10 mouse cellular contexts compared by ENCODE assay signal in genomic region chr11:103026901-103027300, GRCm38 (mm10). TPM values are rescaled to one million over a fixed set of nuclear protein-coding genes. Genes with fewer than 3 reads are reported as not detected.
A peak's percentile ranks its signal among the peaks of the same experiment; 100 is the strongest.
DNase-seq lines count a peak whose midpoint lies in the region; ATAC-seq and TF ChIP-seq lines count a peak whose summit lies in the region.
"Had no signal": no experiment of that assay in that cellular context is flagged by ENCODE, and none has a peak within 500 bp of the region (broad histone marks: within the 10 kb centered on the region; RNA-seq: fewer than 3 reads in every experiment).

No protein-coding gene starts in this region.

- peak overlapping the region; percentile 69; the same call in 1 of the 2 replicates for H3K9ac ChIP-seq in kidney, embryonic 15.5 days
- peak overlapping the region; percentile 90 for H3K9ac ChIP-seq in MEL (ENCODE audit: control insufficient read depth, low read depth, low read length, poor library complexity, severe bottlenecking)
- peak overlapping the region; percentile 65; the same call in 1 of the 2 replicates for H3K9ac ChIP-seq in forebrain, embryonic 12.5 days
- H3K9ac ChIP-seq in liver, embryonic 15.5 days: peak overlapping the region; percentile 73

- no peak for TF ChIP-seq RAD21 in MEL (IDR thresholded peaks at IDR 0.05; ENCODE audit: low read depth, low read length)

- H3K27me3 ChIP-seq in kidney, embryonic 15.5 days: no peaks in the 10 kb centered on the region
- no peaks in the 10 kb centered on the region for H3K27me3 ChIP-seq in MEL (ENCODE audit: control insufficient read depth in 1 of 2, insufficient read depth in 2 of 2, low read length in 2 of 2)
- H3K27me3 ChIP-seq in forebrain, embryonic 12.5 days: no peaks in the 10 kb centered on the region
- H3K27me3 ChIP-seq in liver, embryonic 15.5 days: no peaks in the 10 kb centered on the region

- WGBS in kidney, embryonic 15.5 days: 85% methylated on average over 3 of the region's 3 CpGs
- 89% methylated on average over 3 of the region's 3 CpGs for WGBS in forebrain, embryonic 12.5 days
- WGBS in liver, embryonic 15.5 days (ENCODE audit: insufficient replicate concordance): 66% methylated on average over 3 of the region's 3 CpGs

- TF ChIP-seq CTCF in MEL (IDR thresholded peaks at IDR 0.05 in 2 of 3, conservative IDR thresholded peaks at IDR 0.05 in 1 of 3; ENCODE audit: control insufficient read depth in 1 of 3, insufficient read depth in 1 of 3, low read depth in 2 of 3, low read length in 3 of 3, poor library complexity in 1 of 3, severe bottlenecking in 1 of 3): no peak

- peaks cover 41% of the 10 kb centered on the region for H3K79me2 ChIP-seq in MEL (ENCODE audit: control insufficient read depth, insufficient read depth, low read length, poor library complexity)

- H3K4me3 ChIP-seq in kidney, embryonic 15.5 days (replicated peaks): peak overlapping the region; percentile 87
- H3K4me3 ChIP-seq in MEL (ENCODE audit: control insufficient read depth in 1 of 2, insufficient read depth in 1 of 2, low read depth in 2 of 2, low read length in 2 of 2): peak overlapping the region; percentile 77 to 88
- H3K4me3 ChIP-seq in forebrain, embryonic 12.5 days (replicated peaks): no peak overlapping the region
- H3K4me3 ChIP-seq in liver, embryonic 15.5 days (replicated peaks): peak overlapping the region; percentile 72

- peak overlapping the region; percentile 88; the same call in 1 of the 2 replicates for H3K27ac ChIP-seq in kidney, embryonic 15.5 days
- peak overlapping the region; percentile 89 for H3K27ac ChIP-seq in MEL (ENCODE audit: control insufficient read depth, low read depth, low read length)
- H3K27ac ChIP-seq in forebrain, embryonic 12.5 days: 0 out of 2 replicates have a peak overlapping the region, but pooled peaks have one; percentile 19
- H3K27ac ChIP-seq in liver, embryonic 15.5 days (replicated peaks): peak overlapping the region; percentile 92

- peaks cover 30% of the 10 kb centered on the region for H3K36me3 ChIP-seq in kidney, embryonic 15.5 days
- H3K36me3 ChIP-seq in MEL (ENCODE audit: control insufficient read depth in 1 of 2, insufficient read depth in 2 of 2, low read length in 2 of 2): peaks cover 1 to 31% of the 10 kb centered on the region in 2 experiments; a peak in 3 of 4 replicates
- peaks cover 12% of the 10 kb centered on the region for H3K36me3 ChIP-seq in forebrain, embryonic 12.5 days (replicated peaks)
- H3K36me3 ChIP-seq in liver, embryonic 15.5 days (replicated peaks): peaks cover 38% of the 10 kb centered on the region

- H3K4me2 ChIP-seq in kidney, embryonic 15.5 days: peak overlapping the region; percentile 74
- H3K4me2 ChIP-seq in forebrain, embryonic 12.5 days: no peak overlapping the region
- H3K4me2 ChIP-seq in liver, embryonic 15.5 days: peak overlapping the region; percentile 75

- no peak for TF ChIP-seq POLR2A in MEL (IDR thresholded peaks at IDR 0.05; ENCODE audit: control insufficient read depth in 1 of 2, insufficient read depth in 1 of 2, low read depth in 1 of 2, low read length in 2 of 2, poor library complexity in 1 of 2)

- H3K4me1 ChIP-seq in kidney, embryonic 15.5 days: peaks cover 32% of the 10 kb centered on the region
- H3K4me1 ChIP-seq in MEL (ENCODE audit: control insufficient read depth in 1 of 2, insufficient read depth in 2 of 2, low read length in 2 of 2): peaks cover 0 to 14% of the 10 kb centered on the region in 2 experiments; a peak in 2 of 4 replicates
- peaks cover 30% of the 10 kb centered on the region for H3K4me1 ChIP-seq in forebrain, embryonic 12.5 days
- peaks cover 38% of the 10 kb centered on the region for H3K4me1 ChIP-seq in liver, embryonic 15.5 days (replicated peaks)

- no peak for DNase-seq in kidney, adult 8-10 months
- DNase-seq in MEL (ENCODE audit: low read depth, low spot score): no peak
- no peak for DNase-seq in urinary bladder, postnatal 4 days (ENCODE audit: low spot score in 2 of 2)
- DNase-seq in cerebellum, adult 11-12 months: no peak
- no peak for DNase-seq in lung, postnatal 4 days
- DNase-seq: layer of hippocampus, adult 9-11 months; right cerebral cortex, postnatal 25 days had no signal

- TF ChIP-seq EP300 in MEL (IDR thresholded peaks at IDR 0.05; ENCODE audit: low read depth in 1 of 2, low read length in 2 of 2): no peak

- no peaks in the 10 kb centered on the region for H3K9me3 ChIP-seq in kidney, embryonic 15.5 days (replicated peaks)
- H3K9me3 ChIP-seq in MEL (replicated peaks; ENCODE audit: insufficient read depth, low read length): no peaks in the 10 kb centered on the region
- no peaks in the 10 kb centered on the region for H3K9me3 ChIP-seq in forebrain, embryonic 12.5 days
- no peaks in the 10 kb centered on the region for H3K9me3 ChIP-seq in liver, embryonic 15.5 days (replicated peaks)

- no peak for ATAC-seq in kidney, embryonic 15.5 days (replicated peaks; ENCODE audit: low FRiP score)
- ATAC-seq in forebrain, embryonic 12.5 days (ENCODE audit: low FRiP score): no peak
- ATAC-seq in liver, embryonic 15.5 days (ENCODE audit: insufficient read depth): no peak

TF ChIP-seq in MEL, 35 proteins besides CTCF, POLR2A, EP300 and RAD21:
- TF ChIP-seq MAFK (IDR thresholded peaks at IDR 0.05; ENCODE audit: borderline replicate concordance, low read depth, low read length): no peak
- no peak for TF ChIP-seq HCFC1 (IDR thresholded peaks at IDR 0.05; ENCODE audit: low read depth, low read length)
- no peak for TF ChIP-seq USF2 (IDR thresholded peaks at IDR 0.05; ENCODE audit: borderline replicate concordance in 1 of 2, insufficient read depth in 1 of 2, low read depth in 1 of 2, low read length in 2 of 2)
- TF ChIP-seq TCF12 (IDR thresholded peaks at IDR 0.05; ENCODE audit: low read depth, low read length): no peak
- no peak for TF ChIP-seq CHD2 (IDR thresholded peaks at IDR 0.05; ENCODE audit: low read length)
- TF ChIP-seq GATA1 (IDR thresholded peaks at IDR 0.05; ENCODE audit: low read depth, low read length): no peak
- TF ChIP-seq MYB (IDR thresholded peaks at IDR 0.05; ENCODE audit: low read depth, low read length): no peak
- no peak for TF ChIP-seq E2F4 (IDR thresholded peaks at IDR 0.05; ENCODE audit: borderline replicate concordance, low read depth, low read length)
- no peak for TF ChIP-seq NRF1 (IDR thresholded peaks at IDR 0.05; ENCODE audit: insufficient read depth, low read depth, low read length, poor library complexity, severe bottlenecking)
- no peak for TF ChIP-seq ZC3H11A (IDR thresholded peaks at IDR 0.05; ENCODE audit: low read depth, low read length)
- no peak for TF ChIP-seq MEF2A (IDR thresholded peaks at IDR 0.05; ENCODE audit: extremely low read depth, insufficient replicate concordance, low read depth, low read length, poor library complexity, severe bottlenecking)
- TF ChIP-seq MXI1 (IDR thresholded peaks at IDR 0.05; ENCODE audit: low read depth, low read length): no peak

RNA-seq across cellular contexts. Expression of gene Nmt1, which starts 1.1 kb away (rescaled TPM):
- 59.2 and 63.2 TPM in 2 replicates for polyA plus RNA-seq in kidney, embryonic 15.5 days (2015; fragmentation: Nextera tagmentation; extraction: Ambion mirVana)
- 70.5 and 85.1 TPM in 2 replicates for total RNA-seq in MEL (2012; rRNA removed)
- 100 to 1,000 TPM in 1 of 2 experiments, 10 to 100 TPM in 1; 29.8 to 147 TPM for polyA plus RNA-seq in MEL (2012; ENCODE audit: insufficient read depth in 1 of 2, insufficient read length in 2 of 2, low read depth in 1 of 2, low replicate concordance in 2 of 2, missing spikeins in 1 of 2)
- 49.0 and 56.2 TPM in 2 replicates for polyA plus RNA-seq in forebrain, embryonic 12.5 days (2016; fragmentation: Nextera tagmentation; extraction: Ambion mirVana)
- polyA plus RNA-seq in liver, embryonic 15.5 days (2015; fragmentation: Nextera tagmentation; extraction: Ambion mirVana): 32.4 and 36.7 TPM in 2 replicates

RNA-seq across cellular contexts. Expression of gene Dcakd, which starts 1.2 kb away (rescaled TPM):
- polyA plus RNA-seq in kidney, embryonic 15.5 days (2015; fragmentation: Nextera tagmentation; extraction: Ambion mirVana): 165 and 187 TPM in 2 replicates
- 15.6 and 16.2 TPM in 2 replicates for total RNA-seq in MEL (2012; rRNA removed)
- 100 to 1,000 TPM in 1 of 2 experiments, 10 to 100 TPM in 1; 82.3 to 112 TPM for polyA plus RNA-seq in MEL (2012; ENCODE audit: insufficient read depth in 1 of 2, insufficient read length in 2 of 2, low read depth in 1 of 2, low replicate concordance in 2 of 2, missing spikeins in 1 of 2)
- polyA plus RNA-seq in forebrain, embryonic 12.5 days (2016; fragmentation: Nextera tagmentation; extraction: Ambion mirVana): 190 and 210 TPM in 2 replicates
- 28.7 and 30.0 TPM in 2 replicates for polyA plus RNA-seq in liver, embryonic 15.5 days (2015; fragmentation: Nextera tagmentation; extraction: Ambion mirVana)

Comparison
In these comparisons a context has a peak if more than half of its experiments do, and no peak if none do; other contexts are left out.
1. H3K27ac ChIP-seq: peak in every context shown above with its lines; median percentile 92 in liver, embryonic 15.5 days; 89 in MEL; 88 in kidney, embryonic 15.5 days; 19 in forebrain, embryonic 12.5 days.